Mouse (Mus musculus) heart, postnatal 0 days (tissue): ENCODE results near the gene Tef.

ENCODE experiments used
- CTCF ChIP-seq: IDR thresholded peaks from 2 replicates; pipeline ENCODE4 v1.5.1; 2016; ENCODE audit warnings: antibody characterized with exemption, control low read depth, low read depth
- EP300 ChIP-seq: IDR thresholded peaks from 2 replicates; pipeline ENCODE4 v1.6.1; 2016; ENCODE audit warnings: antibody characterized with exemption, low read depth

- TF ChIP-seq CTCF (no peak), EP300 (no peak)
Observed at GRCm38 (mm10) chr15:81772431-81773120, 29.6 kb upstream of the Tef start.
